ENCODE assay signal across 24 mouse cellular contexts in the genomic region with DNA sequence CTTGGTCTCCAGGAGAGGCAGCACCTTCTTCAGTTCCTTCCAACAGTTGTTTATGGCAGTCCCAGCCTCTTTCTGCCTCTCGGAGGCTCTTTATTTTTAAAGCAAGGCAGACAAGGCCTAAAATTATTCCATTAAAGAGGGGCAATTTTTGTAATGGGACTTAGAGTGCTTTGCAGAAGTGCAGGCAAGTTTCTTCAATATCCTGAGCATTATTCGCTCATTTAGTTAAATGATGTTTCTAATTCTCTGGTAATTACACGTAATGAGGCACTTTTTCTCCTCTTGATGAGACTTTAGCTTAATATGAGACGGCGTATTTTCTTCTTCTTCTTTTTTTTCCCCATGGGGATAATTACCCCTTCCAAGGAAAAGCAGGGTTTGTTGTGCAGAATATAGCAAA. TPM values are rescaled to one million over a fixed set of nuclear protein-coding genes. Genes with fewer than 3 reads are reported as not detected.
A peak's percentile ranks its signal among the peaks of the same experiment; 100 is the strongest.
DNase-seq lines count a peak whose midpoint lies in the region; ATAC-seq and TF ChIP-seq lines count a peak whose summit lies in the region.
"Had no signal": no experiment of that assay in that cellular context is flagged by ENCODE, and none has a peak within 500 bp of the region (broad histone marks: within the 10 kb centered on the region; RNA-seq: fewer than 3 reads in every experiment).

No protein-coding gene starts in this region.

- 53% methylated on average over 5 of the region's 5 CpGs for WGBS in forebrain, embryonic 14.5 days
- WGBS in forebrain, embryonic 11.5 days: 83% methylated on average over 5 of the region's 5 CpGs
- WGBS in forebrain, postnatal 0 days: 54% methylated on average over 5 of the region's 5 CpGs
- 40% methylated on average over 5 of the region's 5 CpGs for WGBS in forebrain, embryonic 15.5 days
- WGBS in hindbrain, embryonic 13.5 days: 79% methylated on average over 5 of the region's 5 CpGs
- 79% methylated on average over 5 of the region's 5 CpGs for WGBS in midbrain, embryonic 16.5 days

- H3K4me3 ChIP-seq in forebrain, embryonic 14.5 days (ENCODE audit: low read depth, low read length): no peak overlapping the region
- H3K4me3 ChIP-seq in forebrain, embryonic 11.5 days (ENCODE audit: low read depth, low read length): no peak overlapping the region
- H3K4me3 ChIP-seq in forebrain, postnatal 0 days (ENCODE audit: low read depth, low read length): no peak overlapping the region
- no peak overlapping the region for H3K4me3 ChIP-seq in forebrain, embryonic 15.5 days
- no peak overlapping the region for H3K4me3 ChIP-seq in hindbrain, embryonic 13.5 days
- H3K4me3 ChIP-seq in midbrain, embryonic 16.5 days (ENCODE audit: low read depth, low read length): no peak overlapping the region
- H3K4me3 ChIP-seq: embryonic facial prominence, embryonic 12.5 days; forebrain, embryonic 13.5 days had no signal

- TF ChIP-seq CTCF in forebrain, postnatal 0 days (IDR thresholded peaks at IDR 0.05; ENCODE audit: low read depth): no peak
- TF ChIP-seq CTCF in brain, embryonic 14.5 days (IDR thresholded peaks at IDR 0.05; ENCODE audit: borderline replicate concordance, extremely low read depth, insufficient read depth, insufficient read length): no peak

- no peak for TF ChIP-seq POLR2A in brain, embryonic 14.5 days (IDR thresholded peaks at IDR 0.05; ENCODE audit: borderline replicate concordance, extremely low read depth, insufficient read depth, insufficient read length, poor library complexity, severe bottlenecking)

- H3K4me2 ChIP-seq in forebrain, embryonic 14.5 days (ENCODE audit: low read length): no peak overlapping the region
- H3K4me2 ChIP-seq in forebrain, embryonic 11.5 days (ENCODE audit: low read depth, low read length, severe bottlenecking): no peak overlapping the region
- no peak overlapping the region for H3K4me2 ChIP-seq in forebrain, postnatal 0 days (ENCODE audit: low read depth)
- no peak overlapping the region for H3K4me2 ChIP-seq in forebrain, embryonic 15.5 days (replicated peaks)
- no peak overlapping the region for H3K4me2 ChIP-seq in hindbrain, embryonic 13.5 days
- no peak overlapping the region for H3K4me2 ChIP-seq in midbrain, embryonic 16.5 days (ENCODE audit: low read length)
- H3K4me2 ChIP-seq: embryonic facial prominence, embryonic 12.5 days; forebrain, embryonic 13.5 days had no signal

- H3K4me1 ChIP-seq in forebrain, embryonic 14.5 days (ENCODE audit: control insufficient read depth, insufficient read depth, low read length): no peaks in the 10 kb centered on the region
- H3K4me1 ChIP-seq in forebrain, embryonic 11.5 days (replicated peaks; ENCODE audit: control insufficient read depth, insufficient read depth, low read length): no peaks in the 10 kb centered on the region
- no peaks in the 10 kb centered on the region for H3K4me1 ChIP-seq in forebrain, postnatal 0 days (ENCODE audit: insufficient read depth)
- H3K4me1 ChIP-seq in forebrain, embryonic 15.5 days: no peaks in the 10 kb centered on the region
- H3K4me1 ChIP-seq in hindbrain, embryonic 13.5 days (replicated peaks): no peaks in the 10 kb centered on the region
- H3K4me1 ChIP-seq in midbrain, embryonic 16.5 days (ENCODE audit: control insufficient read depth, insufficient read depth, low read length): no peaks in the 10 kb centered on the region
- H3K4me1 ChIP-seq: embryonic facial prominence, embryonic 12.5 days; forebrain, embryonic 13.5 days had no signal

- no peak for ATAC-seq in forebrain, embryonic 14.5 days
- ATAC-seq in forebrain, embryonic 11.5 days (replicated peaks; ENCODE audit: low FRiP score): no peak
- peak; percentile 38; the same call in 1 of the 2 replicates for ATAC-seq in forebrain, postnatal 0 days
- no peak for ATAC-seq in forebrain, embryonic 15.5 days (replicated peaks)
- no peak for ATAC-seq in hindbrain, embryonic 13.5 days (ENCODE audit: low FRiP score)
- no peak for ATAC-seq in midbrain, embryonic 16.5 days
- ATAC-seq: activated CD4-positive, CD25-positive, alpha-beta regulatory T cell, adult 4 months; forebrain, embryonic 13.5 days; Patski had no signal

- no peak overlapping the region for H3K27ac ChIP-seq in forebrain, embryonic 14.5 days (ENCODE audit: low read depth, low read length)
- H3K27ac ChIP-seq in forebrain, embryonic 11.5 days (ENCODE audit: low read depth, low read length): no peak overlapping the region
- H3K27ac ChIP-seq in forebrain, postnatal 0 days (ENCODE audit: low read depth, low read length): no peak overlapping the region
- no peak overlapping the region for H3K27ac ChIP-seq in forebrain, embryonic 15.5 days (replicated peaks)
- H3K27ac ChIP-seq in hindbrain, embryonic 13.5 days: no peak overlapping the region
- H3K27ac ChIP-seq in midbrain, embryonic 16.5 days (ENCODE audit: low read length): no peak overlapping the region
- H3K27ac ChIP-seq: embryonic facial prominence, embryonic 12.5 days; forebrain, embryonic 13.5 days had no signal

- peaks cover 22% of the 10 kb centered on the region for H3K27me3 ChIP-seq in forebrain, embryonic 14.5 days (replicated peaks; ENCODE audit: control insufficient read depth, insufficient read depth, low read length)
- peaks cover 2% of the 10 kb centered on the region; the same call in 1 of the 2 replicates for H3K27me3 ChIP-seq in forebrain, embryonic 11.5 days (ENCODE audit: control insufficient read depth, insufficient read depth, low read length)
- 0 out of 2 replicates have a peak, but pooled peaks cover 4% of the 10 kb centered on the region for H3K27me3 ChIP-seq in forebrain, postnatal 0 days (ENCODE audit: insufficient read depth, low read length)
- peaks cover 17% of the 10 kb centered on the region; the same call in 1 of the 2 replicates for H3K27me3 ChIP-seq in forebrain, embryonic 15.5 days
- H3K27me3 ChIP-seq in hindbrain, embryonic 13.5 days: peaks cover 17% of the 10 kb centered on the region; the same call in 1 of the 2 replicates
- no peaks in the 10 kb centered on the region; the same call in 1 of the 2 replicates for H3K27me3 ChIP-seq in midbrain, embryonic 16.5 days (ENCODE audit: control insufficient read depth, insufficient read depth, low read depth, low read length)
- H3K27me3 ChIP-seq: embryonic facial prominence, embryonic 12.5 days; Patski had no signal

- DNase-seq in forebrain, embryonic 14.5 days (ENCODE audit: low spot score): peak; percentile 66
- no peak for DNase-seq in forebrain, embryonic 11.5 days (ENCODE audit: low spot score)
- DNase-seq in forebrain, postnatal 0 days: no peak
- peak; percentile 64 for DNase-seq in brain, embryonic 14.5 days (ENCODE audit: low read depth)
- DNase-seq: adrenal gland, adult 8-10 months; adrenal gland, postnatal 14 days; adrenal gland, postnatal 36 days; cerebellum, adult 11-12 months; cerebellum, adult 2 months; cerebellum, adult 9-10 months; cerebellum, postnatal 10 days; cerebellum, postnatal 25 days had no signal

- H3K9ac ChIP-seq in forebrain, embryonic 14.5 days (ENCODE audit: low read length): no peak overlapping the region
- no peak overlapping the region for H3K9ac ChIP-seq in forebrain, embryonic 11.5 days (ENCODE audit: low read length)
- no peak overlapping the region for H3K9ac ChIP-seq in forebrain, postnatal 0 days
- H3K9ac ChIP-seq in forebrain, embryonic 15.5 days (replicated peaks): no peak overlapping the region
- no peak overlapping the region for H3K9ac ChIP-seq in hindbrain, embryonic 13.5 days
- no peak overlapping the region for H3K9ac ChIP-seq in midbrain, embryonic 16.5 days (ENCODE audit: low read depth, low read length)
- H3K9ac ChIP-seq: embryonic facial prominence, embryonic 12.5 days; forebrain, embryonic 13.5 days had no signal

- H3K36me3 ChIP-seq in forebrain, embryonic 14.5 days (ENCODE audit: control insufficient read depth, insufficient read depth, low read length): no peaks in the 10 kb centered on the region
- H3K36me3 ChIP-seq in forebrain, embryonic 11.5 days (ENCODE audit: control insufficient read depth, insufficient read depth, low read length): no peaks in the 10 kb centered on the region
- H3K36me3 ChIP-seq in forebrain, postnatal 0 days (ENCODE audit: insufficient read depth): no peaks in the 10 kb centered on the region
- H3K36me3 ChIP-seq in forebrain, embryonic 15.5 days: no peaks in the 10 kb centered on the region
- H3K36me3 ChIP-seq in hindbrain, embryonic 13.5 days: no peaks in the 10 kb centered on the region
- no peaks in the 10 kb centered on the region for H3K36me3 ChIP-seq in midbrain, embryonic 16.5 days (ENCODE audit: control insufficient read depth, insufficient read depth, low read length)
- H3K36me3 ChIP-seq: embryonic facial prominence, embryonic 12.5 days had no signal

- no peaks in the 10 kb centered on the region for H3K9me3 ChIP-seq in forebrain, embryonic 14.5 days (replicated peaks; ENCODE audit: control insufficient read depth, low read length)
- H3K9me3 ChIP-seq in forebrain, embryonic 11.5 days (ENCODE audit: control insufficient read depth, low read length): no peaks in the 10 kb centered on the region
- no peaks in the 10 kb centered on the region for H3K9me3 ChIP-seq in forebrain, postnatal 0 days (ENCODE audit: low read length)
- H3K9me3 ChIP-seq in forebrain, embryonic 15.5 days: no peaks in the 10 kb centered on the region
- H3K9me3 ChIP-seq in hindbrain, embryonic 13.5 days: no peaks in the 10 kb centered on the region
- H3K9me3 ChIP-seq in midbrain, embryonic 16.5 days (replicated peaks; ENCODE audit: control insufficient read depth, low read length, poor library complexity, severe bottlenecking): no peaks in the 10 kb centered on the region
- H3K9me3 ChIP-seq: embryonic facial prominence, embryonic 12.5 days; forebrain, embryonic 13.5 days had no signal

RNA-seq across cellular contexts. Expression of a gene that starts 25.5 kb away (rescaled TPM):
- polyA plus RNA-seq in forebrain, embryonic 14.5 days (2014; fragmentation: Nextera tagmentation; extraction: Ambion mirVana): 215 and 237 TPM in 2 replicates
- 256 and 281 TPM in 2 replicates for polyA plus RNA-seq in forebrain, embryonic 11.5 days (2014; fragmentation: Nextera tagmentation; extraction: Ambion mirVana)
- total RNA-seq in forebrain, postnatal 0 days (2014; rRNA removed): 92.5 and 95.3 TPM in 2 replicates
- 118 and 124 TPM in 2 replicates for polyA plus RNA-seq in forebrain, postnatal 0 days (2015; fragmentation: Nextera tagmentation; extraction: Ambion mirVana)
- 190 and 192 TPM in 2 replicates for polyA plus RNA-seq in forebrain, embryonic 15.5 days (2015; fragmentation: Nextera tagmentation; extraction: Ambion mirVana)
- polyA plus RNA-seq in brain, embryonic 14.5 days (2012; rRNA removed): 147 and 194 TPM in 2 replicates
- polyA plus RNA-seq in hindbrain, embryonic 13.5 days (2015; fragmentation: Nextera tagmentation; extraction: Ambion mirVana): 178 and 200 TPM in 2 replicates
- 146 and 160 TPM in 2 replicates for polyA plus RNA-seq in midbrain, embryonic 16.5 days (2015; fragmentation: Nextera tagmentation; extraction: Ambion mirVana)

RNA-seq across cellular contexts. Expression of a gene that starts 37.0 kb away (rescaled TPM):
- 0.64 and 1.1 TPM in 2 replicates for polyA plus RNA-seq in forebrain, embryonic 14.5 days (2014; fragmentation: Nextera tagmentation; extraction: Ambion mirVana)
- 0.61 and 0.68 TPM in 2 replicates for polyA plus RNA-seq in forebrain, embryonic 11.5 days (2014; fragmentation: Nextera tagmentation; extraction: Ambion mirVana)
- total RNA-seq in forebrain, postnatal 0 days (2014; rRNA removed): 1.1 and 1.3 TPM in 2 replicates
- 0.11 and 0.45 TPM in 2 replicates for polyA plus RNA-seq in forebrain, postnatal 0 days (2015; fragmentation: Nextera tagmentation; extraction: Ambion mirVana)
- 0.93 and 1.1 TPM in 2 replicates for polyA plus RNA-seq in forebrain, embryonic 15.5 days (2015; fragmentation: Nextera tagmentation; extraction: Ambion mirVana)
- polyA plus RNA-seq in brain, embryonic 14.5 days (2012; rRNA removed): 2.3 and 3.0 TPM in 2 replicates
- polyA plus RNA-seq in hindbrain, embryonic 13.5 days (2015; fragmentation: Nextera tagmentation; extraction: Ambion mirVana): 2.4 and 3.3 TPM in 2 replicates
- 0.57 and 1.7 TPM in 2 replicates for polyA plus RNA-seq in midbrain, embryonic 16.5 days (2015; fragmentation: Nextera tagmentation; extraction: Ambion mirVana)
- total RNA-seq: adrenal gland, adult 18-20 months; adrenal gland, adult 8-10 months; adrenal gland, postnatal 14 days; adrenal gland, postnatal 36 days; gastrocnemius, adult 18-20 months had no signal
- polyA plus RNA-seq: cerebellum, adult 2 months; cortical plate, adult 2 months had no signal

RNA-seq across cellular contexts. Expression of a gene that starts 42.9 kb away (rescaled TPM):
- polyA plus RNA-seq in forebrain, embryonic 14.5 days (2014; fragmentation: Nextera tagmentation; extraction: Ambion mirVana): 0.49 and 0.51 TPM in 2 replicates
- 0.29 and 0.31 TPM in 2 replicates for polyA plus RNA-seq in forebrain, embryonic 11.5 days (2014; fragmentation: Nextera tagmentation; extraction: Ambion mirVana)
- total RNA-seq in forebrain, postnatal 0 days (2014; rRNA removed): 0.38 and 1.6 TPM in 2 replicates
- 0.62 TPM in 1 of 2 replicates, not detected in the other for polyA plus RNA-seq in forebrain, postnatal 0 days (2015; fragmentation: Nextera tagmentation; extraction: Ambion mirVana)
- 0.20 and 0.92 TPM in 2 replicates for polyA plus RNA-seq in forebrain, embryonic 15.5 days (2015; fragmentation: Nextera tagmentation; extraction: Ambion mirVana)
- 3.1 and 3.5 TPM in 2 replicates for polyA plus RNA-seq in brain, embryonic 14.5 days (2012; rRNA removed)
- polyA plus RNA-seq in hindbrain, embryonic 13.5 days (2015; fragmentation: Nextera tagmentation; extraction: Ambion mirVana): 1.3 and 1.6 TPM in 2 replicates
- polyA plus RNA-seq in midbrain, embryonic 16.5 days (2015; fragmentation: Nextera tagmentation; extraction: Ambion mirVana): 0.20 and 0.85 TPM in 2 replicates
- total RNA-seq: adrenal gland, adult 18-20 months; adrenal gland, adult 8-10 months; adrenal gland, postnatal 14 days; adrenal gland, postnatal 36 days; ES-E14; gastrocnemius, adult 18-20 months; MEL had no signal
- polyA plus RNA-seq: activated CD4-positive, CD25-positive, alpha-beta regulatory T cell, adult 4 months; cortical plate, adult 2 months had no signal

Comparison
In these comparisons a context has a peak if more than half of its experiments do, and no peak if none do; other contexts are left out.
1. DNase-seq: peak in forebrain, embryonic 14.5 days (single experiment) and brain, embryonic 14.5 days (single experiment); none in forebrain, embryonic 11.5 days (single experiment) and forebrain, postnatal 0 days (single experiment).